Mouse (Mus musculus) CH12.LX (cell line): Measurements from ENCODE around the gene Dlgap1. TPM values are rescaled to one million over a fixed set of nuclear protein-coding genes. Genes with fewer than 3 reads are reported as not detected.

ENCODE experiments used
- DNase-seq: peaks from one replicate; pipeline ENCODE4 v3.0.0-alpha.2; 2013; ENCODE audit errors: extremely low read depth
- H3K27ac ChIP-seq: 2 replicates; pipeline ENCODE4 v1.5.1; 2012; ENCODE audit warnings: low read depth, mild to moderate bottlenecking, control low read depth, moderate library complexity; ENCODE audit not compliant: insufficient read depth
- H3K27me3 ChIP-seq: replicated peaks from 2 replicates; pipeline ENCODE3; 2012; ENCODE audit warnings: inconsistent platforms
- H3K36me3 ChIP-seq, 2 experiments: replicated peaks in 1 of 2; 2 replicates each; pipeline versions ENCODE3 to v1.6.1; 2012; ENCODE audit warnings: inconsistent platforms in 1 of 2, low read length in 1 of 2, mild to moderate bottlenecking in 1 of 2, mixed read lengths in 1 of 2, moderate library complexity in 1 of 2; ENCODE audit not compliant: control insufficient read depth in 1 of 2, insufficient read depth in 1 of 2
- H3K4me1 ChIP-seq, 2 experiments: 2 replicates each; pipeline ENCODE4 v1.6.1; 2012; ENCODE audit warnings: inconsistent platforms in 1 of 2, moderate library complexity in 1 of 2; ENCODE audit not compliant: insufficient read depth in 2 of 2, control insufficient read depth in 1 of 2
- H3K4me2 ChIP-seq: 2 replicates; pipeline ENCODE4 v1.6.1; 2012; ENCODE audit warnings: low read depth, mild to moderate bottlenecking, control low read depth; ENCODE audit not compliant: poor library complexity, insufficient read depth, severe bottlenecking
- H3K4me3 ChIP-seq, 3 experiments: fragments of 150-350 bp in 1 of 3; sonication (generic) in 1 of 3; replicated peaks in 1 of 3; 2 replicates each; pipeline versions ENCODE3 to v1.5.1; 2011 to 2012; ENCODE audit warnings: low read depth in 2 of 3, low read length in 2 of 3, mild to moderate bottlenecking in 2 of 3, moderate library complexity in 2 of 3, control low read depth in 1 of 3, improper control_type of control experiment in 1 of 3, inconsistent platforms in 1 of 3, mixed read lengths in 1 of 3; ENCODE audit not compliant: poor library complexity in 1 of 3
- H3K79me2 ChIP-seq: replicated peaks from 2 replicates; pipeline ENCODE4 v1.6.1; 2012; ENCODE audit warnings: mild to moderate bottlenecking, moderate library complexity; ENCODE audit not compliant: control insufficient read depth, poor library complexity, insufficient read depth, severe bottlenecking; ENCODE audit errors: extremely low read depth
- H3K9ac ChIP-seq: 2 replicates; pipeline ENCODE4 v1.6.1; 2012; ENCODE audit warnings: low read depth, mild to moderate bottlenecking, control low read depth, moderate library complexity; ENCODE audit not compliant: insufficient read depth
- H3K9me3 ChIP-seq: replicated peaks from 2 replicates; pipeline ENCODE3; 2012; ENCODE audit warnings: low read length, inconsistent platforms, mixed read lengths
- CHD1 ChIP-seq: IDR thresholded peaks from 2 replicates; pipeline ENCODE4 v1.6.1; 2012; ENCODE audit warnings: low read depth, low read length, improper control_type of control experiment, inconsistent platforms
- CHD2 ChIP-seq: IDR thresholded peaks from 2 replicates; pipeline ENCODE4 v1.6.1; 2011; ENCODE audit warnings: low read length, improper control_type of control experiment
- EP300 ChIP-seq: IDR thresholded peaks from 2 replicates; pipeline ENCODE4 v1.6.1; 2011; ENCODE audit warnings: low read length, improper control_type of control experiment
- ETS1 ChIP-seq: conservative IDR thresholded peaks from 2 replicates; pipeline ENCODE4 v1.6.1; 2012; ENCODE audit warnings: low read depth, mild to moderate bottlenecking, inconsistent platforms, low read length, improper control_type of control experiment, moderate library complexity
- GABPA ChIP-seq: IDR thresholded peaks from 2 replicates; pipeline ENCODE4 v1.6.1; 2012; ENCODE audit warnings: low read depth, low read length, improper control_type of control experiment, inconsistent platforms; ENCODE audit not compliant: insufficient replicate concordance
- HCFC1 ChIP-seq: IDR thresholded peaks from 2 replicates; pipeline ENCODE4 v1.6.1; 2012; ENCODE audit warnings: low read depth, mild to moderate bottlenecking, inconsistent platforms, low read length, improper control_type of control experiment
- JUND ChIP-seq: conservative IDR thresholded peaks from 2 replicates; pipeline ENCODE4 v1.6.1; 2011; ENCODE audit warnings: low read depth, low read length, improper control_type of control experiment
- MAFK ChIP-seq: IDR thresholded peaks from 2 replicates; pipeline ENCODE4 v1.6.1; 2011; ENCODE audit warnings: low read length, improper control_type of control experiment; ENCODE audit not compliant: insufficient replicate concordance
- NELFE ChIP-seq: IDR thresholded peaks from 2 replicates; pipeline ENCODE4 v1.6.1; 2011; ENCODE audit warnings: low read depth, low read length, improper control_type of control experiment
- NRF1 ChIP-seq: IDR thresholded peaks from 2 replicates; pipeline ENCODE4 v1.6.1; 2014; ENCODE audit warnings: low read depth, mild to moderate bottlenecking, inconsistent platforms, low read length, improper control_type of control experiment, moderate library complexity
- POLR2A ChIP-seq: IDR thresholded peaks from 2 replicates; pipeline ENCODE4 v1.6.1; 2011; ENCODE audit warnings: low read depth, mild to moderate bottlenecking, improper control_type of control experiment, low read length
- POLR2AphosphoS2 ChIP-seq: IDR thresholded peaks from 2 replicates; pipeline ENCODE4 v1.6.1; 2011; ENCODE audit warnings: low read depth, low read length, improper control_type of control experiment
- RAD21 ChIP-seq: IDR thresholded peaks from 2 replicates; pipeline ENCODE4 v1.6.1; 2011; ENCODE audit warnings: low read depth, mild to moderate bottlenecking, low read length, improper control_type of control experiment, moderate library complexity
- RCOR1 ChIP-seq: conservative IDR thresholded peaks from 2 replicates; pipeline ENCODE4 v1.6.1; 2012; ENCODE audit warnings: low read depth, mild to moderate bottlenecking, inconsistent platforms, low read length, improper control_type of control experiment
- SMC3 ChIP-seq: IDR thresholded peaks from 2 replicates; pipeline ENCODE4 v1.6.1; 2011; ENCODE audit warnings: low read depth, low read length, improper control_type of control experiment
- TCF12 ChIP-seq: IDR thresholded peaks from 2 replicates; pipeline ENCODE4 v1.6.1; 2014; ENCODE audit warnings: low read depth, mild to moderate bottlenecking, inconsistent platforms, low read length, improper control_type of control experiment
- UBTF ChIP-seq: IDR thresholded peaks from 2 replicates; pipeline ENCODE4 v1.6.1; 2012; ENCODE audit warnings: low read depth, mild to moderate bottlenecking, inconsistent platforms, low read length, improper control_type of control experiment, moderate library complexity
- USF2 ChIP-seq: conservative IDR thresholded peaks from 2 replicates; pipeline ENCODE4 v1.6.1; 2011; ENCODE audit warnings: low read depth, low read length, improper control_type of control experiment
- ZC3H11A ChIP-seq: IDR thresholded peaks from 2 replicates; pipeline ENCODE4 v1.6.1; 2012; ENCODE audit warnings: low read depth, mild to moderate bottlenecking, inconsistent platforms, low read length, improper control_type of control experiment
- ZMIZ1 ChIP-seq: IDR thresholded peaks from 2 replicates; pipeline ENCODE4 v1.6.1; 2012; ENCODE audit warnings: low read depth, mild to moderate bottlenecking, inconsistent platforms, low read length, improper control_type of control experiment
- dilution Hi-C: fragments of 300-500 bp; cut with MboI; formaldehyde crosslinking; loops from 2 replicates; pipeline ENCODE4 v1.14.3; 2020; ENCODE audit warnings: low sequenced_read_pairs; ENCODE audit not compliant: extremely low pct_unique_long_range_greater_than_20kb, extremely low pct_ligation_motif_present
- in situ Hi-C: fragments of 300-500 bp; cut with MboI; formaldehyde crosslinking; loops from 3 replicates; pipeline ENCODE4 v1.14.3; 2019; ENCODE audit warnings: low sequenced_read_pairs, low pct_ligation_motif_present, low pct_unique_long_range_greater_than_20kb, mixed read lengths
- polyA plus RNA-seq: library from polyadenylated mRNA; unstranded; fragments of >175 nt; gene quantifications from 2 replicates; pipeline ENCODE4 v1.2.1, GENCODE M21; 2012; ENCODE audit warnings: low read depth; ENCODE audit not compliant: insufficient read length
- total RNA-seq, 2 experiments: library from RNA; depleted of rRNA; stranded (reverse); fragments of 300-350 nt in 1 of 2; fragments of >200 nt in 1 of 2; gene quantifications; 2 replicates each; pipeline ENCODE4 v1.2.3; 2012 to 2014

Gene Dlgap1
- total and polyA plus RNA-seq, 3 experiments: 0.51 to 2.7 (median 1.2) TPM

GRCm38 (mm10) chr17:69982236-69982923 is 13.5 kb downstream of the Dlgap1 start:
- no peak for TF ChIP-seq ETS1
- no peak for TF ChIP-seq HCFC1
- TF ChIP-seq CHD1: no peak
- TF ChIP-seq NELFE: no peak
- TF ChIP-seq RAD21: no peak
- no peak for TF ChIP-seq NRF1
- TF ChIP-seq GABPA: no peak
- no peak for TF ChIP-seq ZMIZ1
- TF ChIP-seq SMC3: no peak
- TF ChIP-seq CHD2: no peak
- TF ChIP-seq EP300: no peak
- no peaks in the 10 kb centered on the region for H3K79me2 ChIP-seq
- DNase-seq: no peak
- H3K4me2 ChIP-seq: no peak overlapping the region
- no peaks in the 10 kb centered on the region for H3K36me3 ChIP-seq
- no peak overlapping the region for H3K4me3 ChIP-seq
- in situ Hi-C loops: no loop called here
- no peak overlapping the region for H3K9ac ChIP-seq
- H3K4me1 ChIP-seq: no peaks in the 10 kb centered on the region
- peaks cover 47% of the 10 kb centered on the region for H3K9me3 ChIP-seq
- dilution Hi-C loops: no loop called here
- H3K27me3 ChIP-seq: no peaks in the 10 kb centered on the region
- H3K27ac ChIP-seq: no peak overlapping the region

- no peaks in the 10 kb centered on the region for H3K79me2 ChIP-seq
- no peak for DNase-seq
- TF ChIP-seq POLR2AphosphoS2 (no peak), GABPA (no peak), RCOR1 (no peak), USF2 (no peak)
- H3K4me2 ChIP-seq: no peak overlapping the region
- no peak overlapping the region for H3K9ac ChIP-seq
- no peaks in the 10 kb centered on the region for H3K36me3 ChIP-seq
- H3K27ac ChIP-seq: no peak overlapping the region
- in situ Hi-C loops: no loop called here
- H3K4me1 ChIP-seq: no peaks in the 10 kb centered on the region
- dilution Hi-C loops: no loop called here
- peaks cover 35% of the 10 kb centered on the region for H3K9me3 ChIP-seq
- H3K27me3 ChIP-seq: no peaks in the 10 kb centered on the region
- H3K4me3 ChIP-seq: no peak overlapping the region
Observed at GRCm38 (mm10) chr17:69996406-69996805, 27.5 kb downstream of the Dlgap1 start.

- dilution Hi-C loops (no loop called here), in situ Hi-C loops (no loop called here)
- Histone ChIP-seq H3K27me3 (no peaks in the 10 kb centered on the region), H3K27ac (no peak overlapping the region), H3K36me3 (no peaks in the 10 kb centered on the region), H3K4me1 (no peaks in the 10 kb centered on the region), H3K4me2 (no peak overlapping the region), H3K9me3 (peaks cover 52% of the 10 kb centered on the region), H3K9ac (no peak overlapping the region), H3K79me2 (no peaks in the 10 kb centered on the region), H3K4me3 (no peak overlapping the region)
- DNase-seq: no peak
- TF ChIP-seq UBTF (no peak), MAFK (no peak), ETS1 (no peak), CHD1 (no peak), NELFE (no peak), POLR2AphosphoS2 (no peak), USF2 (no peak), POLR2A (no peak), TCF12 (no peak), ZC3H11A (no peak), JUND (no peak)
Observed at GRCm38 (mm10) chr17:70002026-70002425, 33.2 kb downstream of the Dlgap1 start.
